Mouse (Mus musculus) thymus, adult 2 months (tissue): ENCODE measurements at regions not wholly inside any gene's neighbourhood (a gene's known extent, or its start where the extent isn't known, plus 50 kb on each side); places are given as distances from the start of the nearest gene placed in this dataset.

Experiments used
- CTCF ChIP-seq: fragments of 200-500 bp; IDR thresholded peaks from 2 replicates; pipeline ENCODE4 v1.5.1; 2012; ENCODE audit warnings: mild to moderate bottlenecking, control low read depth, low read length, moderate library complexity, borderline replicate concordance; ENCODE audit not compliant: control insufficient read depth, poor library complexity, insufficient read depth; ENCODE audit errors: extremely low read depth
- POLR2A ChIP-seq: fragments of 200-500 bp; IDR thresholded peaks from 2 replicates; pipeline ENCODE4 v1.6.1; 2012; ENCODE audit warnings: mild to moderate bottlenecking, low read length, control low read depth, moderate library complexity; ENCODE audit not compliant: control insufficient read depth, poor library complexity, insufficient read depth; ENCODE audit errors: extremely low read depth

DNA sequence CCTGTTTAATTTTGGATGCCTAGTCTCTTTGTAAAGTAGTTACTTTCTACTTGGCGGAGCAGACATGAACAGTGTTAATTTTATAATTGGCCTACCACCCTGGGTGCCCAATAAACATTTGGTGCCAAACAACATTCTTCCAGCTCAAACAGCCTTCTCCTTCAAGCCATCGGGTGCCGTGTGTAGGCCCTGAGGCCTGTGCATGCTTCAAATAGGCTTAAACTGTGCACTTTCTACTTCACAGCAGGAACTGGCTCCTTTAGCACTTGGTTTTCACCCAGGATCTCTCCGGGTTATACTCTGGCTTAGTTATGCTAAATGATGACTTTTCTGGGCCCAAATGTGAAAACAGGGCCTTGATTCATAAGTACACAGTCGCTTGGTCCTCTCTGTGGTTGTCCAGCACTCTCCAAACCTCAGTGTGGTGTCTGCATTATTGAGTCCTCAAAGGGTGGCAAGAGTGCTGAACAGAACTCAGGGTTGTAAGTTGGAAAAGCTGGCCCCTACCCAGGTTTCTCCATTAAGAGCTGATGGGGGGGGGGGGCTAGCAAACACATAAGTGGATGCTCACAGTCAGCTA lies 86.1 kb upstream of the Nxpe4 start:
- TF ChIP-seq POLR2A: no peak
- no peak for TF ChIP-seq CTCF
